Mouse (Mus musculus): ENCODE data around the gene N4bp2l2. TPM values are rescaled to one million over a fixed set of nuclear protein-coding genes. Genes with fewer than 3 reads are reported as not detected.

The N4bp2l2 gene
- polyA plus RNA-seq, 1 experiment from 2014 or later = 17.4 TPM

DNA sequence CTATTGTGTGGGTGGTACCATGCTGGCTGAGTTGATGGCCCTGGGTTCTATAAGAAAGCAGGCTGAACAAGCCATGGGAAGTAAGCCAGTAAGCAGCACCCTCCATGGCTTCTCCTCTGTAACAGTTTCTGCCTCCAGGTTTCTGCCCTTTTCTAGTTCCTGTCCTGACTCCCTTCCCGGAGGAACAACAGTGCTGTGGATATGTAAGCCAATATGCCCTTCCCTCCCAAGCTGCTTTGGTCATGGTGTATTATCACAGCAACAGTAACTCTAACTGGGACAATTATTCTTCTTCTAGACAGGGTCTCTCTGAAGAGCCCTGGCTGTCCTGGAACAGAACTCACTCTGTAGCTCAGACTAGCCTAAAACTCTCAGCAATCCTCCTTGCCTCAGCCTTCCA lies 54.8 kb downstream of the N4bp2l2 start:
- H3K36me3 ChIP-seq (ENCODE audit: control insufficient read depth, insufficient read depth) = no peaks in the 10 kb centered on the region
- H3K4me2 ChIP-seq (ENCODE audit: low read depth, low read length) = no peak overlapping the region
- ATAC-seq (ENCODE audit: low read depth) = no peak
- H3K4me1 ChIP-seq (ENCODE audit: control insufficient read depth, low read depth, low read length) = no peaks in the 10 kb centered on the region
- no peak overlapping the region for H3K4me3 ChIP-seq (ENCODE audit: low read depth, low read length)
- no peaks in the 10 kb centered on the region for H3K27me3 ChIP-seq (ENCODE audit: control insufficient read depth, insufficient read depth, low read depth, low read length)
- H3K27ac ChIP-seq (ENCODE audit: low read length) = no peak overlapping the region
- WGBS (ENCODE audit: insufficient replicate concordance) = 86% methylated on average over 1 of the region's 1 CpGs
- H3K9me3 ChIP-seq (replicated peaks; ENCODE audit: control insufficient read depth, low read length) = no peaks in the 10 kb centered on the region
- no peak overlapping the region for H3K9ac ChIP-seq (ENCODE audit: low read depth, low read length)

GRCm38 (mm10) chr5:150607631-150608030 lies 58.4 kb downstream of the N4bp2l2 start:
- Histone ChIP-seq H3K27ac (ENCODE audit: low read length) (no peak overlapping the region), H3K9me3 (replicated peaks; ENCODE audit: control insufficient read depth, low read length) (no peaks in the 10 kb centered on the region), H3K9ac (ENCODE audit: low read depth, low read length) (no peak overlapping the region), H3K27me3 (ENCODE audit: control insufficient read depth, insufficient read depth, low read depth, low read length) (no peaks in the 10 kb centered on the region), H3K4me3 (ENCODE audit: low read depth, low read length) (no peak overlapping the region), H3K4me2 (ENCODE audit: low read depth, low read length) (no peak overlapping the region), H3K4me1 (ENCODE audit: control insufficient read depth, low read depth, low read length) (no peaks in the 10 kb centered on the region), H3K36me3 (ENCODE audit: control insufficient read depth, insufficient read depth) (no peaks in the 10 kb centered on the region)
- ATAC-seq (ENCODE audit: low read depth) = no peak
- WGBS (ENCODE audit: insufficient replicate concordance) = 82% methylated on average over 8 of the region's 8 CpGs

GRCm38 (mm10) chr5:150606131-150606530 lies 59.9 kb downstream of the N4bp2l2 start:
- WGBS (ENCODE audit: insufficient replicate concordance) = 84% methylated on average over 6 of the region's 6 CpGs

GRCm38 (mm10) chr5:150601441-150602230 lies 64.3 kb downstream of the N4bp2l2 start:
- H3K27me3 ChIP-seq (ENCODE audit: control insufficient read depth, insufficient read depth, low read depth, low read length) = no peaks in the 10 kb centered on the region
- peaks cover 24% of the 10 kb centered on the region for H3K4me1 ChIP-seq (ENCODE audit: control insufficient read depth, low read depth, low read length)
- H3K4me3 ChIP-seq (ENCODE audit: low read depth, low read length) = no peak overlapping the region
- no peak overlapping the region for H3K27ac ChIP-seq (ENCODE audit: low read length)
- 0 out of 2 replicates have a peak overlapping the region, but pooled peaks have one; percentile 14 for H3K9ac ChIP-seq (ENCODE audit: low read depth, low read length)
- no peak for ATAC-seq (ENCODE audit: low read depth)
- no peaks in the 10 kb centered on the region for H3K36me3 ChIP-seq (ENCODE audit: control insufficient read depth, insufficient read depth)
- H3K4me2 ChIP-seq (ENCODE audit: low read depth, low read length) = no peak overlapping the region
- H3K9me3 ChIP-seq (replicated peaks; ENCODE audit: control insufficient read depth, low read length) = no peaks in the 10 kb centered on the region
- 75% methylated on average over 14 of the region's 14 CpGs for WGBS (ENCODE audit: insufficient replicate concordance)

More at GRCm38 (mm10) chr5:150606131-150606530, 59.9 kb downstream of the N4bp2l2 start:
- Histone ChIP-seq H3K36me3 (ENCODE audit: control insufficient read depth, insufficient read depth) (no peaks in the 10 kb centered on the region), H3K27me3 (ENCODE audit: control insufficient read depth, insufficient read depth, low read depth, low read length) (no peaks in the 10 kb centered on the region), H3K4me1 (ENCODE audit: control insufficient read depth, low read depth, low read length) (no peaks in the 10 kb centered on the region), H3K27ac (ENCODE audit: low read length) (no peak overlapping the region), H3K4me3 (ENCODE audit: low read depth, low read length) (no peak overlapping the region), H3K9ac (ENCODE audit: low read depth, low read length) (no peak overlapping the region), H3K4me2 (ENCODE audit: low read depth, low read length) (no peak overlapping the region), H3K9me3 (replicated peaks; ENCODE audit: control insufficient read depth, low read length) (no peaks in the 10 kb centered on the region)
- ATAC-seq (ENCODE audit: low read depth) = no peak

DNA sequence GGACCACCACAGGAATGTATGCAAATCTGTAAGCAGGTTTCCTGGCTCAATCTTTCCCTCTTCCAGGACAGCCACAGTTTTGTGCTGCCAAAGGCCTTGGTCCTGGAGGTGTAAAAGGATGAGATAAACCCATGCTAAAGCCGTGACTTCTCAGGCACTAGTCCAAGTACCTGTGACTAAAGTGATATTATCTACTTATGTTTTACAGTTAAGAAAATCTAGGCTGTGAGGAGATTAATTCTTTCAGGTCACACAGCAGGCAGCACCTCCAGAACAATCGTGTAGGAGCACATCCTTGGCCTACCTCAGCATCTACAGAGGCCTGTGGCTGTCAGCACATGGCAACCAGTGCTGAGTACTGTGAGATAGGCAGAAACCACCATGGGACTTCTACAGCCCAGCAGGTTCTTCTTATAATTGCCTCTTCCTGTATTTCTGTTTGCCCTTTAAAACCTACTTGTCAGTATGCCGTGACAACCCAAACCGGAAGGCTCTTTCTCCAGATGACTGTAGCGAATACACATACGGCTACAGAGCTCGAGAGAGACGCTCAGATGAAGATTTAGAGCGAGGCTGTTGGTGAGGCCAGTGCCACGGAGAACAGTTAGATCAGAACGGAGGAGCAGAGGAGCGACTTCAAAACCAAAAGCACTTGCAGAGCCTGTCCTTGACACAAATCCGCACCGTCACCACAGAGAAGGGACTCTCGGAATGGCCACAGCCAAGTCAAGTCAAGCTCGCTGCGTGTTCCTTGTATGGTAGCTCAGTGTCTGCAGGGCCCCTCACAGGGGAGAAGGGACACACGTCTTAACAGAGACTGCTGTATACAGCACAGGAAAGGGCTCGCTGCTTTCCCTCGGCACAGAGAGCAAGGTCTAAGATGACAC lies 65.2 kb downstream of the N4bp2l2 start:
- H3K27me3 ChIP-seq (ENCODE audit: control insufficient read depth, insufficient read depth, low read depth, low read length) = no peaks in the 10 kb centered on the region
- H3K4me1 ChIP-seq (ENCODE audit: control insufficient read depth, low read depth, low read length) = peaks cover 24% of the 10 kb centered on the region
- WGBS (ENCODE audit: insufficient replicate concordance) = 49% methylated on average over 20 of the region's 20 CpGs
- H3K9me3 ChIP-seq (replicated peaks; ENCODE audit: control insufficient read depth, low read length) = no peaks in the 10 kb centered on the region
- H3K36me3 ChIP-seq (ENCODE audit: control insufficient read depth, insufficient read depth) = no peaks in the 10 kb centered on the region
- H3K27ac ChIP-seq (ENCODE audit: low read length) = peak overlapping the region; percentile 22; the same call in 1 of the 2 replicates
- H3K9ac ChIP-seq (ENCODE audit: low read depth, low read length) = 0 out of 2 replicates have a peak overlapping the region, but pooled peaks have one; percentile 14
- no peak for ATAC-seq (ENCODE audit: low read depth)
- no peak overlapping the region for H3K4me3 ChIP-seq (ENCODE audit: low read depth, low read length)
- no peak overlapping the region; the same call in 1 of the 2 replicates for H3K4me2 ChIP-seq (ENCODE audit: low read depth, low read length)

DNA sequence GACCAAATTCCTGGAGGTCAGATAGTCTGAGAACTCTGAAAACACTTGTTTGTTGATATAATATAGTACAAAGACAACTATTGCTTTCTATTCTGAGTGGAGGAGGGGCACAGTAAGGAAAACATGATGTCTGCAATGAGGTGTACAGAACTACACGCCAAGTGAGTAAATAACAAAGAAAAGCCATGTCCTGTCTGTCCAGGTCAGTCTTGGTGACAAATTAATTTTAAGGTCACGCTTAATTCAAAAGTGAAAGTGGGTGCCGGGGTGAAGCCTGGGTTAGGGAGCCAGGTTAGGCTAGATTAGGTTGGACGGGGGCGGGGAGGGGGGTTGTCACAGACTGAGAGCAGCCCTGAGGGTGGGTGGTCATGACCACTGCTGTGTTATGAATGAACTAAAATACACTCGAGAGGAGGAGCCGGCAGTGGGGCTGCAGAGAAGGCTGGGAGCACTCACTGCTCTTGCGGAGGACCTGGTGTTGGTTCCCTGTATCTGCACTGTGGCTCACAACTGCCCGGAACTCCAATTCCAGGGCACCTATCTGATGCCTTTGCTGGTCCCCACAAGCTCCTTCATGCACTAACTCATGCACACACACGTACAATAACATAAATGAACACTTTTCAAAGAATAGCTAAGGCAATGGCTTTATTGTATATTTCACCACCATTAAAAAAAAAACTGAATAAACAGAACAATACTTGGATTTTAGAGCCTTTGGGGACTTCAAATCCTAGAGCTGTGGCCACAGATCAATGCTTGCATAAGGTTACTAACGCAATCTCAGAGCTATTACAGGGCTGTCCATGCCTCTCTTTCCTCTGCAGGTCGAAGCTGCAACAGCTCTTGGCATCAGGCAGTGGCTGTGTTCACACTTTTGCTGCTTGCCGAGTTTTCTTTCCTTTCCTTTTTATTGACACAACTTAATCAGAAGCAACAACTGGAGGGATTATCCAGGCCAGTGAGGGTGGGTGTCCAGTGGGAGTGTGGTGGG lies 66.4 kb downstream of the N4bp2l2 start:
- ATAC-seq (ENCODE audit: low read depth) = peak; percentile 16
- H3K9ac ChIP-seq (ENCODE audit: low read depth, low read length) = peak overlapping the region; percentile 24; the same call in 1 of the 2 replicates
- H3K4me3 ChIP-seq (ENCODE audit: low read depth, low read length) = peak overlapping the region; percentile 42

GRCm38 (mm10) chr5:150598202-150599119 lies 67.5 kb downstream of the N4bp2l2 start:
- Histone ChIP-seq H3K9ac (ENCODE audit: low read depth, low read length) (no peak overlapping the region; the same call in 1 of the 2 replicates), H3K27ac (ENCODE audit: low read length) (peak overlapping the region; percentile 59), H3K9me3 (replicated peaks; ENCODE audit: control insufficient read depth, low read length) (no peaks in the 10 kb centered on the region), H3K4me2 (ENCODE audit: low read depth, low read length) (peak overlapping the region; percentile 49), H3K4me1 (ENCODE audit: control insufficient read depth, low read depth, low read length) (peaks cover 37% of the 10 kb centered on the region), H3K4me3 (ENCODE audit: low read depth, low read length) (peak overlapping the region; percentile 13; the same call in 1 of the 2 replicates), H3K36me3 (ENCODE audit: control insufficient read depth, insufficient read depth) (no peaks in the 10 kb centered on the region), H3K27me3 (ENCODE audit: control insufficient read depth, insufficient read depth, low read depth, low read length) (no peaks in the 10 kb centered on the region)
- WGBS (ENCODE audit: insufficient replicate concordance) = 33% methylated on average over 21 of the region's 21 CpGs
- ATAC-seq (ENCODE audit: low read depth) = peak; percentile 39; the same call in 1 of the 2 replicates

More for the DNA sequence above, 66.4 kb downstream of the N4bp2l2 start:
- Histone ChIP-seq H3K27me3 (ENCODE audit: control insufficient read depth, insufficient read depth, low read depth, low read length) (no peaks in the 10 kb centered on the region), H3K4me2 (ENCODE audit: low read depth, low read length) (peak overlapping the region; percentile 41), H3K36me3 (ENCODE audit: control insufficient read depth, insufficient read depth) (no peaks in the 10 kb centered on the region), H3K9me3 (replicated peaks; ENCODE audit: control insufficient read depth, low read length) (no peaks in the 10 kb centered on the region), H3K27ac (ENCODE audit: low read length) (peak overlapping the region; percentile 82), H3K4me1 (ENCODE audit: control insufficient read depth, low read depth, low read length) (peaks cover 35% of the 10 kb centered on the region)
- WGBS (ENCODE audit: insufficient replicate concordance) = 54% methylated on average over 13 of the region's 13 CpGs

All from liver, embryonic 16.5 days (tissue).